Mouse (Mus musculus) intestine, embryonic 15.5 days (tissue): ENCODE results near the gene Lypd3. TPM values are rescaled to one million over a fixed set of nuclear protein-coding genes. Genes with fewer than 3 reads are reported as not detected.

Experiments used
- ATAC-seq: fragments of 200-750 bp; cut with Nextera tagmentation; 2 replicates; pipeline ENCODE4 v1.8.0; 2017; ENCODE audit warnings: moderate TSS enrichment, moderate library complexity
- H3K27ac ChIP-seq: fragments of 300-500 bp; sonication (generic); 2 replicates; pipeline ENCODE4 v1.5.1; 2015; ENCODE audit warnings: mild to moderate bottlenecking, inconsistent platforms
- H3K27me3 ChIP-seq: fragments of 300-500 bp; sonication (generic); replicated peaks from 2 replicates; pipeline ENCODE4 v1.6.1; 2015; ENCODE audit warnings: inconsistent platforms
- H3K36me3 ChIP-seq: fragments of 300-500 bp; sonication (generic); 2 replicates; pipeline ENCODE4 v1.6.1; 2015; ENCODE audit warnings: inconsistent platforms
- H3K4me1 ChIP-seq: fragments of 300-500 bp; sonication (generic); replicated peaks from 2 replicates; pipeline ENCODE4 v1.6.1; 2015; ENCODE audit warnings: inconsistent platforms
- H3K4me2 ChIP-seq: fragments of 300-500 bp; sonication (generic); replicated peaks from 2 replicates; pipeline ENCODE4 v1.6.1; 2015; ENCODE audit warnings: mild to moderate bottlenecking, inconsistent platforms
- H3K4me3 ChIP-seq: fragments of 300-500 bp; sonication (generic); replicated peaks from 2 replicates; pipeline ENCODE4 v1.5.1; 2015; ENCODE audit warnings: inconsistent platforms
- H3K9ac ChIP-seq: fragments of 300-500 bp; sonication (generic); 2 replicates; pipeline ENCODE4 v1.6.1; 2015; ENCODE audit warnings: inconsistent platforms
- H3K9me3 ChIP-seq: fragments of 300-500 bp; sonication (generic); 2 replicates; pipeline ENCODE4 v1.6.1; 2016; ENCODE audit warnings: inconsistent platforms
- WGBS: fragments of 180-500 bp; shearing (Covaris S2); methylation state at CpG from one replicate; pipeline ENCODE4 v1.1.7; 2015; 5-methylcytosine and 5-hydroxymethylcytosine counted together
- polyA plus RNA-seq: library from polyadenylated mRNA; unstranded; fragments of >200 nt; fragmentation: Nextera tagmentation; extraction: Ambion mirVana; gene quantifications from 2 replicates; pipeline ENCODE4 v1.2.1, GENCODE M21; 2015

Lypd3 gene
- polyA plus RNA-seq: 0.44 and 0.64 TPM in 2 replicates

DNA sequence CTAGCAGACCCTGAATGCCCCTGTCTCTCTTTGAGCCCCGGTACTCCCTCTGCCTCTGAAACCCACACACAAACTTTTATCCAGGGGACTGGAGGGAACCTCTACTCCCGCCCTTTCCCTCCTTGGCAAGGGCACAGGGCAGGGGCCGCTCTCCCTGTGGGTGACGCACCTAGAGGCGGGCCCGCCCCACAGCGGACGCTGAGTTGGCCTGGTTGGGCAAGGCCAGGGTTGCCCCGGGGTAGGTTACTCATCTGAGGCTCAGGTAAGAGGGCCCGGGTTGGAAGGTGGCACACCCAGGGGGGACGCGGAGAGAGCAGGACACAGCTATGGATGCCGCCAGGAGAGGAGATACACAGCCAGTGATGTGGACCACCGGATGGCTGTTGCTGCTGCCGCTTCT is at the start of gene Lypd3:
Lypd3 (plus strand) TSS at position 287 of the 400 bp plus-strand sequence.
- H3K36me3 ChIP-seq: no peaks in the 10 kb centered on the region
- H3K27ac ChIP-seq: no peak within 1 kb of the TSS
- peak within 1 kb of the TSS; percentile 85 for H3K4me2 ChIP-seq
- ATAC-seq: 0 out of 2 replicates have a peak, but pooled peaks have one; percentile 35
- H3K4me1 ChIP-seq: peaks cover 13% of the 10 kb centered on the region; the same call in 1 of the 2 replicates
- H3K4me3 ChIP-seq: peak within 1 kb of the TSS; percentile 40; the same call in 1 of the 2 replicates
- WGBS: 23% methylated on average over 15 of the region's 15 CpGs
- H3K9me3 ChIP-seq: no peaks in the 10 kb centered on the region
- no peak within 1 kb of the TSS for H3K9ac ChIP-seq
- H3K27me3 ChIP-seq: peaks cover 43% of the 10 kb centered on the region

DNA sequence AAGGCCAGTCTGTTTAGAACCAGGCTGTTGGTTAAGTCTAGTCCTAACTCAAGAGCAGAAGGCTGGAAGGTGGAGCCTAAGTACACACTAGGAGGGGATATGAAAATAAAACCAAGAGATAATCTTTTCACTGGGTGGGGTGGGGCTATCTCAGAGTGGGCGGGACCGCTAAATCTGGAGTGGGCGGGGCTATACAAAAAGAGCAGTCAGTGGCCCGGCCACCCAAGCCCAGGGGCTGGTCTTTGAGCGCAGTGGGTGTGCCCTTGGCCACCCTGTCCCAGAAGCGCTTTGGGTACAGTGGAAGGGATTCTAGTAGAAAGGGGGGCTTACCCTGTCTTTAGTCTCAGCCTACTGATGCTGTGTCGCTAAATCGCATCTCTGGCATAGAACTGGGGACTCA is 49.5 kb upstream of the Lypd3 start:
- no peaks in the 10 kb centered on the region for H3K36me3 ChIP-seq
- ATAC-seq: peak; percentile 75
- H3K27ac ChIP-seq: no peak overlapping the region
- peak overlapping the region; percentile 60; the same call in 1 of the 2 replicates for H3K9ac ChIP-seq
- no peaks in the 10 kb centered on the region for H3K9me3 ChIP-seq
- H3K27me3 ChIP-seq: peaks cover 23% of the 10 kb centered on the region
- 8% methylated on average over 8 of the region's 8 CpGs for WGBS
- peak overlapping the region; percentile 51 for H3K4me3 ChIP-seq
- H3K4me1 ChIP-seq: peaks cover 18% of the 10 kb centered on the region
- H3K4me2 ChIP-seq: peak overlapping the region; percentile 87

DNA sequence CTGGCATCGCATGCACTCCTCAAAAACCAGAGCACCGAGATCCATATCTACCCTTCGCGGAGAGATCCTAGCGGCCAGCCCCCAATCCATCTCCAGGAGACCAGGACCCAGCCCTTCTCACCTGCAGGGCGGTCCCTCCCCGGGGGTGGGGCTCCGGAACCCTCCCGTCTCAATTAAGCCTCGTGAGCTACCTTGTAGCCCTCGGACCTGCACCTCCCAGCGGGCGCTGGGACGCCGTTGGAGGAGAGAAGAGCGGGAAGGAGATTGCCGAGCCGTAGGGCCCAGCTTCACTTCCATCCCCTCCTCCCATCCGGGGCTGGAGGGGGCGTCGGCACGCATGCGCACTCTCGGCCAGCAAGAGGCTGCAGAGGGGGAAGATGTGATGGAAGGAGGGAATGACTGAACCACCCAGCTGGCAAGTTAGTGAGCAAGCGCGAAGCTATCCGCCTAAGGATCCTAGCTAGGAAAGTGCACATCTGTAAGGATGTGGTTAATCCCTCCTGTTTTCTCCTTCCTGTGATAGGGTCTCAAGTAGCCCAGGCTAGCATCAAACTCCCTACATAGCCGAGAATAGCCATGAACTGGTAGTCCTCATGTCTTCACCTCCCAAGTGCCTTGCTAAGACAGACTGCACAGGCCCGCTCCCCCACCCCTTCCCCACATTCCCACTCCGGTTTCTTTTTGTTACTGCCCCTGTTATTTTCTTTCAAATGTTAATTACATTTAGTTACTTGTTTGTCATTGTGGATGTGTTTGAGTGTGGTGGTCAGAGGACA is 48.8 kb upstream of the Lypd3 start, which contains the start of the genes Ethe1 and Zfp575:
Ethe1 (plus strand) TSS at position 214 of the 776 bp plus-strand sequence.
Zfp575 (minus strand) TSS at position 312 of the 776 bp plus-strand sequence.
- peak; percentile 61 for ATAC-seq

DNA sequence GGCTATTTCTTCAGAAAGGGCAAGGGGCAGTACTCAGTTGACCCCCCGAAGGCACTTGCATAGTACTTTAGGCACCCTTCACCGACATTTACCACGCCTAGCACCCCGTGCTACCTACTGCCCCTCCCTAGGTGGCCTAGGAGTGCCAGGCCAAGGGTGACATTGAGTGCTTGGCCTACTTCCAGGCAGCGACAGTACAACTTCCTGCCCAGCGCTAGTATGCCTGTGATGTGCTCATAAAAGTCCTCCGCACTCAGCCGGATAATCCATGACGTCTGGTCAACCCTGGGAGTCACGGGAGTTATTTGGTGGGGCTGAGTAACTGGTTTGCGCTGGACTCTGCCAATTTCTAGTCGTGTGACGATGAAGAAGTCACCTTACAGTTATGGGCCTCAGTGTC is 48.0 kb upstream of the Lypd3 start:
- no peak overlapping the region for H3K4me3 ChIP-seq
- WGBS: 67% methylated on average over 13 of the region's 13 CpGs

More for the DNA sequence above, 48.8 kb upstream of the Lypd3 start, which contains the start of the genes Ethe1 and Zfp575:
- 8% methylated on average over 30 of the region's 30 CpGs for whole genome bisulfite sequencing
- peak within 1 kb of the TSS; percentile 51 for H3K4me3 ChIP-seq
- H3K27me3 ChIP-seq: peaks cover 23% of the 10 kb centered on the region
- no peaks in the 10 kb centered on the region for H3K36me3 ChIP-seq
- H3K9ac ChIP-seq: peak within 1 kb of the TSS; percentile 60
- peak within 1 kb of the TSS; percentile 87 for H3K4me2 ChIP-seq
- H3K27ac ChIP-seq: peak within 1 kb of the TSS; percentile 59; the same call in 1 of the 2 replicates
- H3K4me1 ChIP-seq: peaks cover 18% of the 10 kb centered on the region
- no peaks in the 10 kb centered on the region for H3K9me3 ChIP-seq

DNA sequence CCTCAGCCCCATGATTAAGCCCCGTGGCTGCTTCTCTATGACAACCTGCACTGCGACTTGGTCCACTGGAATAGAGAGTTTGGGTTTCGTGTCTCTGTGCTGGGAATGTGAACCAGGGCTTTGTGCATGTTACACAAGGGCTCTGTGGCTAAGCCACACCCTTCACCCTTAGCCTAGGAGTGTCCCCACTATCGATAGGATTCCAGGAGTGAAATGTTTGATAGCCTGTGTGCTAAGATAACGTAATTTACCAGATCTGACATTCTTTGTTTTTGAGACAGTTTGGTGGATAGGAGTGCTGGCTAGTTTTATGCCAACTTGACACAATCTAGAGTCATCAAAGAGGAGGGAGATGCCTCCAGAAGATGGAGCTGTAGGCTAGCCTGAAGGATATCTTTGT is 44.6 kb upstream of the Lypd3 start:
- H3K4me1 ChIP-seq: peaks cover 34% of the 10 kb centered on the region
- no peaks in the 10 kb centered on the region for H3K9me3 ChIP-seq
- no peak overlapping the region for H3K9ac ChIP-seq
- no peaks in the 10 kb centered on the region for H3K27me3 ChIP-seq
- no peak overlapping the region for H3K4me2 ChIP-seq
- no peak overlapping the region for H3K27ac ChIP-seq
- no peaks in the 10 kb centered on the region for H3K36me3 ChIP-seq
- no peak overlapping the region for H3K4me3 ChIP-seq
- 56% methylated on average over 5 of the region's 5 CpGs for WGBS
- ATAC-seq: no peak

More for the DNA sequence above, 48.0 kb upstream of the Lypd3 start:
- peaks cover 23% of the 10 kb centered on the region for H3K27me3 ChIP-seq
- no peak overlapping the region for H3K9ac ChIP-seq
- H3K4me1 ChIP-seq: peaks cover 20% of the 10 kb centered on the region
- H3K36me3 ChIP-seq: no peaks in the 10 kb centered on the region
- H3K27ac ChIP-seq: no peak overlapping the region
- ATAC-seq: peak; percentile 52; the same call in 1 of the 2 replicates
- no peaks in the 10 kb centered on the region for H3K9me3 ChIP-seq
- no peak overlapping the region for H3K4me2 ChIP-seq

DNA sequence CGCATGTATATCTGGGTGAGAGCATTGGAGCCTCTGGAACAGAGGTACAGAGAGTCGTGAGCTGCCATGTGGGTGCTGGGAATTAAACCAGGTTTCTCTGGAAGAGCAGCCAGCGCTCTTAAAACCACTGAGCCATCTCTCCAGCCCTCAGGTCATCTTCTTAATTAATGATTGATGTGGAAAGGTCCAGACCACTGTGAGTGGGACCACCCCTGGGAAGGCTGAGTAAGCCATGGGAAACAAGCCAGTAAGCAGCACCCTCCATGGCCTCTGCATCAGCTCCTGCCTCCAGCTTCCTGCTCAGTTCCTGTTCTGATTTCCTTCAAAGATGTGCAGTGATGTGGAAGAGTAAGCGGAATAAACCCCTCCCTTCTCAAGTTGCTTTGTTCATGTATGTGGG is 44.2 kb upstream of the Lypd3 start:
- H3K9ac ChIP-seq: no peak overlapping the region
- no peak for ATAC-seq
- H3K27ac ChIP-seq: no peak overlapping the region
- peaks cover 30% of the 10 kb centered on the region for H3K4me1 ChIP-seq
- WGBS: 63% methylated on average over 4 of the region's 4 CpGs
- H3K9me3 ChIP-seq: no peaks in the 10 kb centered on the region
- no peaks in the 10 kb centered on the region for H3K36me3 ChIP-seq
- no peak overlapping the region for H3K4me3 ChIP-seq
- no peak overlapping the region for H3K4me2 ChIP-seq
- H3K27me3 ChIP-seq: no peaks in the 10 kb centered on the region

DNA sequence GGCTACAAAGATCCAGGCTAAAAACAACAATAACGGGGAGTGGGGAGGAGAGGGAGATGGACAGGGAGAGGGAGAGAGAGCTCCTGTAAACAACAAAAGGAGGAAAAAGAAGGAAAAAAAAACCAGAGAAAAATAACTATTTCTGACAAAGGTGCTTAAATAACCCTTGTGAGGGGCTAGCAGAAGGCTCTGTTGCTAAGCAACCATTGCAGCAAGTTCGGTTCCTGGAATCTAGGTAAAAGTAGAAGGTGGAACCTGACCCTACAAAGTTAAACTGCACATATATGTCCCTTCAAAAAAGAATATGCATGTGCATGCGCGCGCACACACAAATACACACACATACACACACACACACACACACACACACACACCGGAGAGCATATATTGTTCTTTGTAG is 43.6 kb upstream of the Lypd3 start:
- no peaks in the 10 kb centered on the region for H3K36me3 ChIP-seq
- no peaks in the 10 kb centered on the region for H3K27me3 ChIP-seq
- no peak for ATAC-seq
- no peak overlapping the region for H3K4me2 ChIP-seq
- WGBS: 74% methylated on average over 6 of the region's 6 CpGs
- peaks cover 24% of the 10 kb centered on the region for H3K4me1 ChIP-seq
- no peaks in the 10 kb centered on the region for H3K9me3 ChIP-seq
- no peak overlapping the region for H3K27ac ChIP-seq
- no peak overlapping the region for H3K4me3 ChIP-seq
- H3K9ac ChIP-seq: no peak overlapping the region

DNA sequence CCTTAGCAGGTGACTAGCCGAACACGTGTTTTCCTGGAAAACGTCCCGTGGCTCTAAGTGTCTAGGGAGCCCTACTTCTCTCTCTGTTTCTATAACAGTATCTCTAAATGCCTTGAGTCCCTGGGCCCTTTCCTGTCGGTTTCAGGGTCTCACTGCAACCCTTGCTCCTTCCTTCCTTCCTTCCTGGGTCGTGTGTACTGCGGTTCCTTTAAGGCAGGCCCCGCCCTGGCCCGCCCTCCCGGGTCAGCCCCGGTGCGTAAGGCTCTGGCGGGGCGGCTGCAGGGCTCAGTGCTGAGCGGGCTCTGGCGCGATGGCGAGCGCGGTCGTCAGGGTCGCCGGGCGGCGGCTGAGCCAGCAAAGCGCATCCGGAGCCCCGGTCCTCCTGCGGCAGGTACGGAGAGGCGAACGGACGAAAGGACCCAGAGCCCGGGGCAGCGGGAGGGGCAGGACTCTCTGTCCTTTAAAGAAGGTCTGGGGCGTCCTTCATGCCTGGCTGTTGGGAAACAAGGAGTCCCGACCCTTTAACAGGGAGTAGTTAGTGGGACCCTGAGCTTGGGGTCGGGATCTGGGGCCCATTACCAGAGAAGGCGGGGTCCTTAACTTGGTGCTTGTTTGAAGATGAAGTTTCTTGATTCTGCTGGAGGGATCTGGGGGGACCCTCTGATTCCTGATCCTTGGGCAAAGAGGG is 42.6 kb upstream of the Lypd3 start:
- peaks cover 19% of the 10 kb centered on the region for H3K4me1 ChIP-seq
- ATAC-seq: peak; percentile 95
- no peak overlapping the region for H3K27ac ChIP-seq
- H3K4me2 ChIP-seq: peak overlapping the region; percentile 80
- H3K27me3 ChIP-seq: no peaks in the 10 kb centered on the region
- peak overlapping the region; percentile 53 for H3K9ac ChIP-seq
- H3K36me3 ChIP-seq: no peaks in the 10 kb centered on the region
- 2% methylated on average over 39 of the region's 39 CpGs for WGBS
- H3K4me3 ChIP-seq: peak overlapping the region; percentile 56
- no peaks in the 10 kb centered on the region for H3K9me3 ChIP-seq

DNA sequence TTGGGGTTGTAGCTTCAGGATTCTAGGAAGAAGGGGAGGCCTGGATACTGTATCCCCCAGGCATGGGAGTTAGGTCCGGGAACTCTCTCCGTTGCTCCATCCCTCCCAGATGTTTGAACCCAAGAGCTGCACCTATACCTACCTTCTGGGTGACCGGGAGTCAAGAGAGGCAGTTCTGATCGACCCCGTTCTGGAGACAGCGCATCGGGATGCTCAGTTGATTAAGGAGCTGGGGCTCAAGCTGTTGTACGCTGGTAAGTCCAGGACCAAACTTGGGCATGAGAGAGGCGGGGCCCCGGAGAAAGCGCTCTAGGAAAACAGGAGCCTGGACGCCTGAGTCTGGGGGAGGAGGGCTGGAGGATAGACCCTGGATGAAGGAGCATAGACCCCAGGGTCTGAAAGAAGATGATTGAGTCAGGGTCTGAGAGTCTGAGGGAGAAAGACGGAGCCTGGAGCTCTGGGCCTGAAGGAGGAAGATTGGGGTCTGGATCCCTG is 42.0 kb upstream of the Lypd3 start:
- Histone ChIP-seq H3K27ac (no peak overlapping the region), H3K27me3 (no peaks in the 10 kb centered on the region), H3K4me2 (peak overlapping the region; percentile 80), H3K9me3 (no peaks in the 10 kb centered on the region), H3K4me3 (peak overlapping the region; percentile 56), H3K9ac (peak overlapping the region; percentile 53), H3K36me3 (no peaks in the 10 kb centered on the region), H3K4me1 (peaks cover 19% of the 10 kb centered on the region)
- WGBS: 5% methylated on average over 13 of the region's 13 CpGs
- ATAC-seq: no peak

DNA sequence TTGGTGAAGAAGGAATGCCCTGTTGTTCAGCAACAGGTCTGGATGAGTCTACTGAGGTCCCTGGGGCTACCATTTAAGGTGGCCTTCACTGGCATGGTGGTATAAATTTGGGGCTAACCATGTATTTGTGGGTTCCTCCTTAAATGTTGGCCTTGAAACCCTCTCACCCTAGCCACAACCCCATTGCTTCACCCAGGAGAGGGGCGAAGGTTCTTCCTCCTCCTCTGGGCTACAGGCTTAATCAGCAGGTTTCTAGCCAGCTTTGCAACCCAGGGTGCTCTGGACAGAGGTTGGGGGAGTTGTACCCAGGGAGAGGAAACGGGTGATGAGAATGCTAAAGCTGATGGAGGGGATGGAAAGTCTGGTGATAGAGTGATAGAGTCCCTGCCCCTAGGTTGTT is 40.9 kb upstream of the Lypd3 start:
- Histone ChIP-seq H3K9me3 (no peaks in the 10 kb centered on the region), H3K27ac (no peak overlapping the region), H3K36me3 (no peaks in the 10 kb centered on the region), H3K9ac (no peak overlapping the region), H3K27me3 (no peaks in the 10 kb centered on the region), H3K4me2 (peak overlapping the region; percentile 80), H3K4me1 (peaks cover 19% of the 10 kb centered on the region), H3K4me3 (no peak overlapping the region)
- 63% methylated on average over 2 of the region's 2 CpGs for WGBS
- no peak for ATAC-seq

DNA sequence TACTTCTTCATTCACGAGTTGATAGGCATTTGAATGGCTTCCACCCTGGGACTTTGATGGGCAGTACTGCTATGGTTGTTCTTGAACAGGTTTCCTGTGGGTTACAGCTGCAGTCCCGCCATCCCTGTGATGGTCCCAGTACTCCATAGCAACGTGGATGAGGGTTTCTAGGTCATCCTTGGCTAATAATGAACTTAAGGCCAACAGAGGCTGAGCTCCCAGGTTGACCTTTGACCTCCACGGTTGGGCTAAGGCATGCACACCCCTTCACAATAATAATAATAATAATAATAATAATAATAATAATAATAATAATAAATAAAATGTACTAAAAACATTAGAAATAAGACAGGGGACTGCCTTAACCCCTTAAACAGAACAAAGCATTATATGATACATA is 38.2 kb upstream of the Lypd3 start:
- H3K27ac ChIP-seq: no peak overlapping the region
- no peak overlapping the region for H3K4me2 ChIP-seq
- no peak overlapping the region for H3K4me3 ChIP-seq
- whole genome bisulfite sequencing: 64% methylated on average over 4 of the region's 4 CpGs
- no peaks in the 10 kb centered on the region for H3K27me3 ChIP-seq
- H3K9ac ChIP-seq: no peak overlapping the region
- H3K36me3 ChIP-seq: no peaks in the 10 kb centered on the region
- no peak for ATAC-seq
- H3K9me3 ChIP-seq: no peaks in the 10 kb centered on the region
- H3K4me1 ChIP-seq: peaks cover 19% of the 10 kb centered on the region
